Mouse (Mus musculus): Measurements from ENCODE around the gene Atg14.
"Not testable (repeated sequence)": the region's sequence is repeated elsewhere in the genome, so short reads cannot be mapped to it uniquely, and the experiment has no call there.

Atg14 gene

DNA sequence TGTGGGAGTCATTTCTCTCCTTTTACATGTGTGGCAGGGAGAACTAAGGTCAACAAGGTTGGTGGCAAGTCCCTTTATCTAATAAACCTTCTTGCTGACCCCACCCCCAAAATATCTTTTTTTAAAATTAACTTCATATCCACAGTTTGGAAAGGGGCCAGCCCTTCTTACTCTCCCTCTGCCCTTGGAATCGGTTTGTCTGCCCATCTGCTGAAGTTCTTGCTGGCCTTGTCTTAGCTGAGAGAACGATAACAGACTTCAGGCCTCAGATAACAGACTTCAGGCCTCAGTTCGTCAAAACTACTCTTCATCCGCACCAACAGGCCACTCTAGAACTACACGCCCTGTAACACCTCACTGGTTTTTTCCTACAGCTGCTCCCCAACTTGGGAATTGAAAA is 26.2 kb downstream of the Atg14 start:
- in situ Hi-C loops (cut with MboI, MseI) = no loop called here

DNA sequence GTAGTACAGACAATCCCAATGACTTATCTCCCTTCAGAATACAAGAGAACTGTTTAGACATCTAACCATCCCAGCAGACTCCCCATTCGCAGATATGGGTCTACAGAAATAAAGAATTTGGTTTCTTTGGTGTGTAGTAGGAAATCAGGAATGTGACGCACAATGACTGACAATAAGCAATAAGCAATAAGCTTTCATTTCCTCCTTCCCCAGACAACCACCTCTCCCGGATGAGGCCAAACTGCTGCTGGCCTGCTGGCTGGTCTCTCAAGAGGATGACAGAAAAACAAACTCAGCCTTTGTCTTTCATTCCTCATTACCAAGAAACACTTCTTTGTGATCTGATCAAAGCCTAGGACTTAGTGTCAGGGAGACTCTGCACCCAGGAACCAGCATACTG is 28.2 kb downstream of the Atg14 start:
- in situ Hi-C loops (cut with MboI, MseI) = no loop called here

DNA sequence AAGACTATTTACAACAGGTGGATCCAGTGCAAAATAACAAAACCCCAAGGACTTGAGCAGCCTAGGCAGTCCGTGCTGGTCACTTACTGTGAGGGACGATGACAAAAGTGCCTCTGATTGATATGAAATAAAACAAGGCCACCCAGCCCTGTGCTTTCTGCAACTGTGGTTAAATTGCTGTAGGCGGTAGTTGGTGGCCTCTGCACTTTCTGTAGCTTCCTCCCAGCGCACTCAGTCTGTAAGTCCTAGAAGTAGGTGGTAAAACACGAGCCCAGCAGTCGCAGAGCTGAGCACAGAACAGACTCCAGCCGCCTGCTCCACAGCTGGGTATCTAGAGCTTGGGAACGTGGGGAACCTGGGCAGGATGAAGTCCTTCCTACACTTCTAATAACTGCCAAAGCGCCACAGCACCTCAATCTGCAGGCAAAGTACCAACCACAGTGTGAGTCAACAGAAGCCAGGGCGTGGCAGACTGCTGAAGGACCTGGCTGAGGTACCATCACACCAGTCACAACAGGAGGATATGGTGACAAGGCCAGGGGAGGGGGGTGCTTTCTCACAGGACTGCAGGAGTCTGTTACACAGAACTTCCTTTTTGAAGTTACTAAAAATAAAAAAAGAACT is 29.0 kb downstream of the Atg14 start:
- in situ Hi-C loops (cut with MboI, MseI) = no loop called here

DNA sequence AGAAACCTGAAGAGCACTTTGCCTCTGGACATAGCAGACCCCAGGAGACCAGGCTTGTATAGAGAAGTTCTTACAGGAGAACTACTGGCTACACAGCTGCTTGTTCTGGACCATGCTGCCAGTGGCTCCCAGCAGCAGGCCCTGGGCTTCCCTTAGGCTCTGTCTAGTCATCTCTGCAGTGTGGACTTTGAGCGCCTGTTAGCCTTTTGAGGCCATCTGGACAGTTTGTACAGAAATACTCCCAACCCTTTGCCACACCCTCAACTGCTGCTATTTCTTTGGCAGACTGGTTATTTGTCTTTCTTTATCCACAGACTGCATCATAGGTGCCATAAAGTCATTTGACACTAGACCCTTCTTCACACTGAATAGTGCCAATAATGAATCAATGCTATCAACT is 35.4 kb downstream of the Atg14 start:
- in situ Hi-C loops (cut with MboI, MseI) = no loop called here

DNA sequence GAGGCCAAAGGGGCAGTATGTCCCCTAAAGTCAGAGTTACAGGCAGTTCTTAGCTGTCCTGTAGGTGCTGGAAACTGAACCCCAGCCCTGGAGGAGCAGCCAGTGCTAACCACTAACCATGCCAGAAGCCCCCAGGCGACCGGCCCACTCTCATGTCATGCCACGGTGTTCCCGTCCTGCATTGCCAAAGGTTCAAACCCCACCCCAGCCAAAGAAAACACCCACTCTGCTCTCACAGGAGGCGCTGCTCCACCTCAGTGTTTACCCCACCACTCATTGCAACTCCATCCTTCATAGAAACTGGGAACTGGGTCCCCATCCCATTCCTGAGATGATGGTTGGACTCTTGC is 36.3 kb downstream of the Atg14 start:
- in situ Hi-C loops (cut with MboI, MseI) = no loop called here

DNA sequence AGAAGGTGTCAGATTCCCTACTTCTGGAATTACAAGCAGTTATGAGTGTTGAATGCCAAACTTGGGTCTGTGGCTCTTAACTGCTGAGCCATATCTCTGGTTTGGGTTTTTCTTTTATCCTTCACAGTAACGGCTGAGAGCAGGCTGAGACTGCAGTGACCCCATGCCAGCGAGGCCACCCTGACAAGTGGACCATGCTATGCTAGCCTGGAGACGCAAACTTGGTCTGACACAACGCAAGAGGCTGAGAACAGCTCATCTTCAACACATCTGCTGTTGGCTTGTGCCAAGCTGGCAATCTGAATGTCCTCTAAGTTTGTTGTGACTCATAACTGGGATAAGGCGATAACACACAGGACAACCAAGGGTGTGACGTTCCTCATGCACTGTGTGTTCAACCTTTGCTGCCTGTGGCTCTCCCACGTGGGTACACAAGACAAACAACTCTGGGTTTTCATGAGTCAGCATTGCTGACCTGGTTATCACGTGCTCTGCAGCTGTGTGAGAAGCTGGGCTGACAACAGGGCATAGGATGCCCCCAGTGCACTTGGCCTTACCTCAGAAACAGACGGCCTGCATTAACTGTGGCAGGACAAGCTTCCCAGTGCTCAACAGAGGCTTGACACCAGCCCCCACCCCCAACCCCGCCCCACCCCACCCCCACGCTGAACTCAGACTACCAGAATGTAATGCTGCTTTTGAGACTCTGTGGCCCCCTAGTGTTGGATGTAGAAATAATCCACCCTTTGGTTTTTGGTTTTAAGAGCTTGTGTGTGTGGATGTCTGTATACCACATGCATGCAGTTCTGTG is 36.9 kb downstream of the Atg14 start:
- in situ Hi-C loops (cut with MboI, MseI) = no loop called here

DNA sequence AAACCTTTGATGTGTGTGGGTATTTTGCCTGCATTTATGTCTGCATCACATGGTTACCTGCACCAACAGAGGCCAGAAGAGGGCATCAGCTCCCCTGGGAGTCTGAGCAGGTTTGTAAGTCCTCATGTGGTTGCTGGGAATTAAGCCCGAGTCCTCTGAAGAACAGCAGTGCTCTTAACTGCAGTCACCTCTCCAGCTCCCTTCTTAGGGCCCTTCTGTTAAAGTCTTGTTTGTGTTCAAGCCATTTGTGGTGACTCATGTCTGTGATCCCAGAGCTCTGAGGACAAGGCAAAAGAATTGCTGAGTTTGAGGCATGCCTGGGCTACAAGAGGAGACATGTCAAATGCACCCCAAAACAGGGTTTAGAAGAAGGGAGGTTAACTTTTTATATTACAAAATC is 38.0 kb downstream of the Atg14 start:
- in situ Hi-C loops (cut with MboI, MseI) = no loop called here

DNA sequence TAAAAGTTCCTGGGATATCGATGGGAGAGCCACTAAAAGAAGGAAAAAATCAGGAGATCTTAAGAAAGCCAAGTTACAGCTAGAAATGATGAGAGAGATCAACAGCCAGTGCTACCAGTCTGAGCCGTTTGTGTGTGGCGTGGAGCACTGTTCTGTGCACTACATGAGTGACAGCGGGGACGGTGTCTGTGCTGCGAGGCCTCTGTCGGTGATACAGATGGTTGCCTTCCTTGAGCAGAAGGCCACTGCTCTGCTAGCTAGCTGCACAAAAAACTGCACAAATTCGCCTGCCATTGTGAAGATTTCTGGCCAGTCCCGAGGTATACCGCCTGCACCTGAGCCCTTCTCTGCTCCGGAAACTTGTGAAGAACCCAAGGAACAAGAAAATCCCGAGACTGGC is 40.9 kb downstream of the Atg14 start:
- in situ Hi-C loops (cut with MboI, MseI) = not testable (repeated sequence)

DNA sequence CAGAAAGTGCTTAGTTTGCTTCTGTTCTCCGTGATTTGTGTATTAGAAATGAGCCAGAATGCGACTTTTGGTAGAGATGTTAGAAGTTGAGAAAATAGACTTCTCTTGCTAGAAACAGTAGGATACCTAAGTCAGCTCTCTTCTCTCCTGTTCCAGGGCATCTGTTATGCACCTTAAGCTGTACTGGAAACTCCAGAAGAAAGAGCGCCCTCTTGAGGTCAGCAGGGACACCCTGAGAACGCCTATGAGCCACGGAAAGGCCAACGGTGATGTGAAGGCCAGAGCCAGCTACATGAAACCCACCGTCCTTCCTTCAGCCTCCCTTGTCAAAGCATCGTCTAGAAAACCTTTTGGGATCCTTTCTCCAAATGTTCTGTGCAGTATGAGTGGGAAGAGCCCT is 41.4 kb downstream of the Atg14 start:
- in situ Hi-C loops (cut with MboI, MseI) = no loop called here

DNA sequence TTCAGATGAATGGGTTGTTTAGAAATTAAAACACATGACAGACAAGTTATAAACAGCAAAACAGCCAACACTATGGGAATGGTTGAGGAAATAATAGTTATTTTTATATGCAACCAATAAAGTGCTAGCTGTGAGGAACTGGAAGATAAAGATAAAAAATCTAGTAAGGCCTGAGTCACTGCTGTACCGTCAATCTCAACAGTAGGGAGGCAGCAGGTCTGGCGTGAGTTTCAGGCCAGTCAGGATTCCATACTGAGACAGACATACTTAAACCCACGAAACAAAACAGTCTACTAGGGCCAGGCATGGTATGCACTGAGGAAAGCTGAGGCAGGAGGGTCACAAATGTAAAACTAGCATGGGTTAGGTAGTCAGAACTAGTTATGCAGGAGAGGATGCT is 42.2 kb downstream of the Atg14 start:
- in situ Hi-C loops (cut with MboI, MseI) = no loop called here

DNA sequence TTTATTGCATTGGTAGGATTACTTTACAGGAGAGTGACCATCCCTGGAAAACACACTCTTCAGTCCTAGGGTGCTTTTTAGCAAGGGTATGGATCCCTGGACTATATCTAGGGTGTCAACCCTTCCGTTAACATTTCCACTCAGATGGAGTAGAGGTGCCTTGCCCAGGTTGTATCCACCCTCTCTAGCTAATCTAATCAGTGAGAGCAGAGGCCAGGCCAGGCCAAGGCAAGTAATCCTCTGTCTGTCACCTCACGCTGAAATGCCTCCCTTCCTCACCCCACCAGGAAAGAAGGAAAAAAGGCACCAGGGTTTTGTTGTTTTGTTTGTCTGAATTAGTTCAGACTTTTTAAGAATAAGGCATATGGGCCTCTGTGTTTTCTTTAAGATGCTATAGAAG is 42.6 kb downstream of the Atg14 start:
- in situ Hi-C loops (cut with MboI, MseI) = no loop called here

DNA sequence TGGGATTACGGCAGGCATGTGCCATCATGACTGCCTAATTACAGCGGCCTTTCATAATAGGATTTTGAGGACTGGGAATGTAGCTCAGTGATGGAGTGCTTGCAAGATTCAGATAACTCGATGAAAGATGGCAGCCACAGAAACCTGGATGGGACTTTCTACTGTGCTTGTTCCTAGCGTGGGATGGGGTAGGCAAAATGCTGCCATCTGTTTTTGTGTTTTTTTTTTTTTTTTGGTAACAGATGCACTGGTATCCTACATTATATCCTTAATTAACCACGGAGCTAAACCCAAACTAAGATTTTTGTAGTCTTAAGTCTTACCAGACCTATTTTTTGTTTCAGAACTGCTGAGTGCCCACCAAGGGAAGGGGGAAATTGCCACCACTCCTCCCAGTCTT is 44.6 kb downstream of the Atg14 start:
- in situ Hi-C loops (cut with MboI, MseI) = no loop called here

DNA sequence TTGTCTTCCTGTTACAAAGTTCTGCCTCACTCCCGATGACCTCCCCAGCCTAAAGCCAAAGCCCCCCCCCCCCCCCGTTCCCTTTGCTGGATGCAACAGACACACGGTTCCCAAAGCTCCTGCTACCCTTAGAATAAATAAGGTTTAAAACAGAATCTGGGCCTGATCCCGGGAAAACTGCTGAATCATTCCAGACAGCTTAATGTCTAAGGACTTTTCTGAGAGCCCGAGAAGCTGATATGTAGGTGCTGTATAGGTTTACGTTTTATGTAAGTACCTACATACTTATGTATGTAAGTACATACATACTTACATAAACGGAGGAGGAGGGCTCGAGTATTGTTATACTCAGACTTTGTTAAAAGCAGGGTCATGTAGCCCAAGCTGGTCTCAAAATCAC is 45.1 kb downstream of the Atg14 start:
- in situ Hi-C loops (cut with MboI, MseI) = no loop called here

DNA sequence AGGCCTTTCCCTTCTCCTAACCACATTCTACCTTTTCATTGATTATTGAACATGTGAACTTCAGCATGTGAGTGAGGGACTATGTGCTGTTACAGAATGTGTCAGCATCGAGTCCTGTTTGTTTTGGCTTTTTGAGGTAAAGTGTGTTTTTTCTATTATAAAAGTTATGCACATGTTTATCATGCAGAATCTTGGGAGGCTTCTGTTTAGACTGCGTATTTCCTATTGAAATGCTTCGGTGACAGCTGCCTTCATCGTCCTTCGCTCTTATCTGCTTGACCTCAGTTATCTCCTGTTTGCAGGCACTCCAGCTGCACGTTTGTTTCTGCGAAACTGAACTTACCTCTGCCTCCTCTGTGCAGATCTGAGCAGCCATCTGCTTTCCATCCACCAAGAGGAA is 48.1 kb downstream of the Atg14 start:
- in situ Hi-C loops (cut with MboI, MseI) = loop anchor here (5.0 kb wide), 1 partner anchor 55 kb away; no protein-coding TSS in a partner anchor

DNA sequence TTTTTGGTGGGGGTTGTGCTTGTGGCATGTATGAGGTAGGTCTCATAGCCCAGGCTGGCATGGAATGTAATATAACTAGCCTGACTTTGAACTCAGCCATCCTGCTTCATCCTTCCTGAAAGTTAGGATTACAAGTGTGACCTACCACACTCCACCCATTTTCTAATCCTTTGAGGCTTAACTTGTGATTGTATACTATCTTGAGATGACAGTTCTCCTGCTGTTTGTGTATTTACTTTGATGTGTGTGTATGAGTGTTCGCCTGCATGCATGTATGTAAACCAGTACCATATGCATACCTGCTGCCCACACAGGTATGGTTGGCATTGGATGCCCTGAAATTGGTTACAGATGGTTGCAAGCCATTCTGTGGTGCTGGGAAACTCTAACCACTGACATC is 48.8 kb downstream of the Atg14 start:
- in situ Hi-C loops (cut with MboI, MseI) = loop anchor here (5.0 kb wide), 1 partner anchor 54 kb away; no protein-coding TSS in a partner anchor

DNA sequence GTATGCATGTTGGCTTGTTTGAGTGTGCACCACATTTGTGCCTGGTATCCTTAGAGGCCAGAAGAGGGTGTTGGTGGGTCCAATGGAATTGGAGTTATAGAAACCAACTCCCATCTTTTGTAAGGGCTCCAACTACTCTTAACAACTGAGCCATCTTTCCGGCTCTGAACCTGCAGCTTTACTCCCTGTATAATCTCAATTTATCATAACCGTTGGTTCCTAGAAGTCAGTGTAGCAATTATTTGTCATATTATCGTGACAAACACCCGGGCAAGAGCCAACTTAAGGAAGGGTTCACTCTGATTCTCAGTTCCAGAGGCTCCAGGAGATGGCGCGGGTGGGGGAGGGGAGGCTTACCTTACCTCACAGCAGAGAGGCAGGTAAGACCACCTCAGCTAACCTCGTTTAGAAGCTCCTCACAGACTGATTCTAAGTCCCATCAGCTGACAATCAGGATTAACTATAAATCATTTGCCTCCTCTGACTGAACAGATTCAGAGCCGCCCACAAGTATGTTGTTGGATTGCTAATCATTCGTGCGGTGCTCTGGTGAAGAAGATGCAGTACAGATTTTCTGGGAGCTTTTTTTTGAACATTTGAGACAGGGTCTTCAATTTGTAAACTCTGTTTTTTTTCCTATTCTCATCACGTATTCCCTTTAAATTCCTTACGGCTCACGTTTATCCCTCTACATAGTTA is 49.5 kb downstream of the Atg14 start:
- in situ Hi-C loops (cut with MboI, MseI) = loop anchor here (5.0 kb wide), 1 partner anchor 54 kb away; no protein-coding TSS in a partner anchor

DNA sequence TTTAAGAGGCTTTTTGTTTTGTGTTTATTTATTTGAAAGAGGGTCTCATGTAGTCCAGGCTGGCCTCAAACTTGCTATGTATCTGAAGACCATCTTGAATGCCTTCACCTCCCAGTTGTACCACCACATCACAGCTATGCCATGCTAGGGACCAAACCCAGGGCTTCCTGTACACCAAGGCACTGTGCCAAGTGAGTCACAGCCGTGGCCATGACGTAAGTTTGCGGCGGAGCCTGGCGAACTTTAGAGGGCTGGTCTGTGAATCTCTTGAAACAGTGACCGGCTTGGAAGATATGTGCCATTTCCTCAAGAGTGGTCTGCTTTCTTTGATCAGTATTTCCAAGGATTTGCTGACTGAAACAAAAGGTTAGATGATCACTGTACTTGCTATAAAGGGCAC is 51.8 kb downstream of the Atg14 start:
- in situ Hi-C loops (cut with MboI, MseI) = no loop called here

DNA sequence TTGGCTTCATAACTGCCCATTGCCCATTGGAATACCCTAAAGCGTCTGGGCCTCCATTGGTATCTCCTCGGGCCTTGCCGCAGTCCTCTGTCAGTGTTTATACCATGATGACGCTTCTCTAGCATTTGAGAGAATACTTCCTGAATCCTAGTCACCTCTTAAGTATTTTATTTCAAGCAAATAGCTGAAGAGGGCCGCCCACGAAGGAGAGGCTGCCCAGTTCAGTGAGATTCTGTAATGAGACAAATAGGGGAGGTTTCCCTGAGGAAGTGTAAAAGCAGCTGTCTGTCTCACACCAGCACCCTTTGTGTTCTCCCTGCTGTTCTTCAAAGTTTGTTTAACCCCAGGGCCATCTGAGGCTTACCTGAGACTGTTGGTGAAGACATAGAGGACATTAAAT is 53.7 kb downstream of the Atg14 start:
- in situ Hi-C loops (cut with MboI, MseI) = no loop called here

DNA sequence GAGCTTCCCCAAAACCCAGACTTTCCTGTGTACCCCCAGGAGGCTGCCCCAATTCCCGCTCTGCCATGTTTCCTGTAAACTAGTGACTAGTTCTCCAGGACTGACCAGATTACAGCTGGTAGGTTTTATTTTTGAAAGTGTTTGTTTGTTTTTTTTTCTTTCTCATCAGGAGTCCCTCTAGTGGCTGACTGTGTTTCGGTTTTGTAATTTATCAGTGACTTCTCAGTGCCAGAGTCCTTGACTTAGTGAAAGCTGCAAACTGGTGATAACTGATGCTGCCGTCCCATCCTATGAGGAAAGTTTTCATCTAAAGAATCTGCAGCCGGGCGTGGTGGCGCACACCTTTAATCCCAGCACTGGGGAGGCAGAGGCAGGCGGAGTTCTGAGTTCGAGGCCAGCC is 54.8 kb downstream of the Atg14 start:
- in situ Hi-C loops (cut with MboI, MseI) = no loop called here

DNA sequence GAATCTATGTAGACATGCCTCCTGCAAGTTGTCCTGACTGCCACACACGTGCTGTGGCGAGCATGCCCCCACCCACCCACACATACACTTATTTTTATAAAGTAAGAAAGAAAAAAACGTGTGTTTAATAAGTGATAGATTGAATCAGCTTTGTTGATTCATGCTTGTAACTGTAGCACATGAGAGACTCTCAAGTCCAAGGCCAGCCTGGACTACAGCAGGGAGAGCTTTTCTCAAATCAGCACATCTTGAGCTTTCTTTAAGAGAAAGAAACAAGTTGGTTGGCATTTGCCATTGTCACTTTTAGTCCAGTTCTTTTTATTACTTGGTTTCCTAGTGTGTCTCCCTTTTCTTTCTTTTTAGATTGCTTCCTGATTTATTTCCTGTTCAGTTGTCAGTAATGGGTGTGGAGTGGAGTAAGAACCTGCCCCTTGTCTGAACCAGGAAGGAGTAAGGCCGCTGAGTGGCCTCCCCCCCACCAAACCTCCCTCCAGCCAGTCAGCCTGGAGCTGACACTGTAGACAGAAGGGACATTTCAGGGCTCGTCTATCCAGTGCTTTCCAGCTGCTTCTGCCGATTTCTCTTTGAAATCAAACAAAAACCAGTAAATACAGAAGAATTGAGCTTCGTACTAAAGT is 55.5 kb downstream of the Atg14 start:
- in situ Hi-C loops (cut with MboI, MseI) = no loop called here

DNA sequence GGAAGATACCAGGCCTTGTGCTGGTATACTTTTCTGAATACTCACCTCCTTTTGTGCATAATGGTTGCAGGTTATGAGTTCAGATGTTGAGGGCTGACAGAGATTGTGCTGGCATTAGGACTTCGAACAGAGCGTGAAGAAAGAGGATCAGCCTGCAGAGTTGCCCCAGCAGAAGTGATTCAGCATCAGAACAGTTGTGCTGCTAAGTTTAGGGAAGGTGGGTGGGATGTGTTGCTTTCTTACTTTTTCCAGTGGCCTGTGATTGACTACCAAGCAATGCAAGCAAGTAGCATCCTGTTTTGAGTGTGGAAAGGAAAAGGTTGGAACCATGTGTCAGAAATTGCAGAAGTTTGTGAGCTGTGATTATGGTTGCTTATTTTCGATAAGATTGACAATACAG is 56.8 kb downstream of the Atg14 start:
- in situ Hi-C loops (cut with MboI, MseI) = no loop called here

DNA sequence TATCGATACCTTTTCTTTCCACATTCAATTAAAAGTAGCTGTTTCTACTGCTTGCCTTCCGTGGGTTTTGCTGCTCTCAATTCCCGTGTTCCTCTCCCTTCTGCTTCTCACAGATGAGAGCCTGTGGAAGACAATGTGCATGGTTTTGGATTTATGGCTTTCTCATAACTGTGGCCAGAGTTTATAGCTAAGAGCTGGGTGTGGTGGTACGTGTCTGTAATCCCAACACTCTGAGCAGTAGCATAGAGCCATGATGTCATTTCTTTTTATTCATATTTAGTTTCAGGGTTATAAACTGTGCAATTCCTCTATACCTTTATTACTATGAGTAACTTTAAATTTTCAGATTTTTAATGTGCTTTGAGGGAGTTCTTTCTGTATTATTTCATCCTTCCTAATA is 60.2 kb downstream of the Atg14 start:
- in situ Hi-C loops (cut with MboI, MseI) = no loop called here

All from T-helper 1 cell (primary cell).